Mouse (Mus musculus) yolk sac, embryonic 10.5 days (tissue): ENCODE measurements around the gene Ankle2.
A peak's percentile ranks its signal among the peaks of the same experiment; 100 is the strongest.

Experiments used
- DNase-seq: peaks from one replicate; pipeline ENCODE4 v3.0.0-alpha.2; 2017; ENCODE audit warnings: low spot score

Gene Ankle2

GRCm38 (mm10) chr5:110230780-110231461, at the start of gene Ankle2:
Ankle2 (plus strand) TSS chr5:110231004.
- peak; percentile 91 for DNase-seq

GRCm38 (mm10) chr5:110181716-110182115, 49.1 kb upstream of the Ankle2 start:
- no peak for DNase-seq

- no peak for DNase-seq
Measured at GRCm38 (mm10) chr5:110203164-110203895, 27.5 kb upstream of the Ankle2 start.

DNA sequence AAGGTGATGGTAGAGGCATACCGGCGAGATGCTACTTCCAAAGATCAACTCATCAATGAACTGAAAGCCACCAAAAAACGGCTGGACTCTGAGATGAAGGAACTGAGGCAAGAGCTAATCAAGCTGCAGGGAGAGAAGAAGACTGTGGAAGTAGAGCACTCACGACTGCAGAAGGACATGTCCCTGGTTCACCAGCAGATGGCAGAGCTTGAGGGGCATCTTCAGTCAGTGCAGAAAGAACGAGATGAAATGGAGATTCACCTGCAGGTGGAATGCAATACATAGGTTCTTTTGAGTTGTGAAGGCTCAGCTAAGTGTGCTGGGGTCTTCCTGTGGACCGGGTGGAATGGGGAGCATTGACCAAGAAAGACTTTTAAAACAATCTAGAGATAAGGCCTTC, 26.0 kb upstream of the Ankle2 start:
- DNase-seq, result no peak

DNA sequence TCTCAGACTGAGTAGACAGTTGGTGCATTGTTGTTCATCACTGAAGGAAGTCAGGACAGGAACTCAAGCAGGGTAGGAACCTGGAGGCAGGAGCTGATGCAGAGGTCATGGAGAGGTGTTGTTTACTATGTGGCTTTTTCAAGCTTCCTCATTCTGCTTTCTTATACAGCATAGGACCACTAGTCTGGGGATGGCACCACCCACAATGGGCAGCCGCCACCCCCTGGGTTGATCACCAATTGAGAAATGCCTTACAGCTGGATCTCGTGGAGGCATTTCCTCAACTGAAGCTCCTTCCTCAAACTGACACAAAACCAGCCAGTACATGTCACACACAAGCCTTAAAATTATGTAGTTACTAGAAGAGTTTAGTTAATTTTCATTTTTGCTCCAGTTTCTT, 19.5 kb upstream of the Ankle2 start:
- DNase-seq, result no peak

DNA sequence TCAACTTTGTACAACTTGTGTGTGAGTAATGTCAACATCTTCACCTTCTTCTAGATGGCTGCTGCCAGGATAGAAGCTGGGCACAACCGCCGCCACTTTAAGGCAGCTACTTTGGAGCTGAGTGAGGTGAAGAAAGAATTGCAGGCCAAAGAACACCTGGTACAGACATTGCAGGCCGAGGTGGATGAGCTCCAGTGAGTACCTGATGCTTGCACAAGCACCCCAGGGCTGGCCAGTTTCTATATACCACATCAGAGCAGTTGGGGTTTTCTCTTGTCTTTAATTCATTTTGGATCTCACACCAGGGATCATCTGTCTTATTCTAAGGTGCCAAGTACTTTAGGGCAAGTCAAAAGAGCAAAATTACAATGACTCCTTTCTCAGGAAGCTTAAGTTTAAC, 14.0 kb upstream of the Ankle2 start:
- no peak for DNase-seq

DNA sequence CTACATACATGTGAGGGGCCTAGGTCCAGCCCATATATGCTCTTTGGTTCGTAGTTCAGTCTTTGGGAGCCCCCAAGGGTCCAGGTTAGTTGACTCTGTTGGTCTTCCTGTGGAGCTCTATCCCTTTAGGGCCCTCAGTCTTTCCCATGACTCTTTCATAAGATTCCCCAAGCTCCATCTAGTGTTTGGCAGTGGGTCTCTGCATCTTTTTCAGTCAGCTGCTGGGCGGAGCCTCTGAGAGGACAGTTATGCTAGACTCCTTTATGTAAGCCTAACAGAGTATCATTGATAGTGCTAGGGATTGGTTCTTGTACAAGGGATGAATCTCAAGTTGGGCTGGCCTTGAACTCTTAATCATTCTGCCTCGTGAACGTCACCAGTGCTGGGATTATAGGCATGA, 10.5 kb upstream of the Ankle2 start:
- no peak for DNase-seq

- DNase-seq, result no peak
Measured at GRCm38 (mm10) chr5:110222757-110223156, 8.0 kb upstream of the Ankle2 start.

GRCm38 (mm10) chr5:110225056-110225455, 5.7 kb upstream of the Ankle2 start:
- DNase-seq, result no peak

DNA sequence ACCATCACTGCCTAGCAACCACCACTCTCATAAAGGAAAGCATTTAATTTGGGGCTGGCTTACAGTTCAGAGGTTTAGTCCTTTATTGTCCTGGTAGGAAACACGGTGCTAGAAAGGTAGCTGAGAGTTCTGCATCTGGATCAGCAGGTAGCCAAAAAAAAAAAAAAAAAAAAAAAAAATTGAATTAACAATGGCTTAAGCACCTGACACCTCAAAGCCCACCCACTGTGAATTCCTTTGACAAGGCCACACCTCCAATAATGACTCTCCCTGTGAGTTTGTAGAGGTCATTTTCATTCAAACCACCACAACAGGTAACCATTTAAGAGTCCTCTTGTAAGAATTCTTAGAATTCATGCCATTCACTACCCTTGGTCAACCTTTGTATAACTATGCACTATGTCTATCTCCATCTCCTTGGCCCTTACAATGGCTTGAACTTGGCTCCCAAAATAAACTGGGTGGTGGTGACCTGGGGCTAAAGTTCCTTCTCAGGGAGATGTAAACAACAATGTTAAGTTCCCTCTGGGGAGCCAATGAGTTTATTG, 3.4 kb upstream of the Ankle2 start:
- no peak for DNase-seq

DNA sequence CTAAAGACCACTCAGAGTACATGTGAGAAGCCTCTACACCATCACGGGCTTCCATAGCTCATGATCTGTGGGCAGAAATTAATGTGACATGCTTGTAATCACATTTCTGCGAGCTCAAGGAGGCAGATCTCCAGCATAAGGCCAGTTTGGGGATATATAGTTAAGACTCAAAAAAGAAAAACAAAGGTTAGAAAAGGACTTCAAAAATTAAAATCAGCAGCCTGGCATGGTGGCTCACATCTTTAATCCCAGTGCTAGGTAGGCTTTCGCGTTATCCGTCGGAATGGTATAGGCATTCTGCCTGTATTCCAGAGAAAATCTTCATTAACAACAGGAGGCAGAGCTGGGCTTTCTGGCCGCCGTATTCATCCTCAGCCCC, 414 bp upstream of the Ankle2 start:
- DNase-seq, result no peak

GRCm38 (mm10) chr5:110231638-110232037, 834 bp downstream of the Ankle2 start:
- no peak for DNase-seq

DNA sequence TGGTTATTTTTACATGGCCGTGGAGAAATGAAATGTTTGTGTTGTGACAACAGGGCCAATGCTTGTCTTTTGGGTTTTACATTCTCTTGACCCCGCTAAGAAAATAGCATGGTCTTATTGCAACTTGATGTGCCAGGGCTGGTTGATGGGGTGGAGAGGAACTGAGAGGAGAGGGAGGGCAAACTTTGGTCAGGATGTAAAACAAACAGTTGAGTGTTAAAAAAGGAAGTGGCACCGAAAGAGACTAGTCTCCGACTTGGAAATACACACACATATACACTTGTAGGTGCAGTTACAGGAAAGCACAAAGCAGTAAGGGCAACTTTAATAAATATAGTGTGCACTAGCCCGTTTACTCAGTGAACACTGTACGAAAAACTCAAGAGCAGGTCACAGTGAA, 1.5 kb downstream of the Ankle2 start:
- DNase-seq, result no peak

DNA sequence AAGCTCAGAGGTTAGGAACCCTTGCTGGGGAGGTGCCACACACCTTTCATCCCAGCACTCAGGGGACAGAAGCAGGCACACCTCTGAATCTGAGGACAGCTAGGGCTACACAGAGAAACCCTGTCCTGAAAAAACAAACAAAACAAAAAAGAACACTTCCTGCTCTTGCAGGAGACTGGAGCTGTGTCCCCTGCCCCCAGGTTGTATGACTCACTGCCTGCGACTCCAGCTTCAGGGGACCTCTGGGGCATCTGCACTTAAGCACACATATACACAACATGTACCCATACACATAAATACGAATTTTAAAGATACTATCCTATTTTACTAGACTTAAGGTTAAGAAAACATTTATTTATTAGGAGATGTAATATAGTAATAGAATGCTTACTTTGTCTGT, 13.3 kb downstream of the Ankle2 start:
- DNase-seq, result no peak

DNA sequence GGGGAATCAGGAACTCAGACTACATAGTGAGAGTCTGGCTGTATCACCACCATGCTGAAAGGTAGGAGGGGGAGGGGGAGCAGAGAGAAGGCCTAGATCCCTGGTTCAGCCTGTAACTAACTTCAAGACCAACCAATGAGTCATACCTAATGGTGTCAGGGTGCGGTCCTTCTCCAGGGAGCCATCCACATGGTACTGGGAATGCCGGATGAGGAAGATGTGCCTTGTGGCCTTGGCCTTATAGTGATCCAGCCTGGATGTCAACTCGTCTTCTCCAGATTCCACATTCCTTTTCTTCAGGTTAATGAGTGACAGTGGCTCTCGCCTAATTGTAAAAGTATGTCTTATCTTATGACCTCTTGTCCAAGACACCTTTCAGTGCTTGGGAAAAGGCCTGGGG, 36.1 kb downstream of the Ankle2 start:
- DNase-seq, result peak; percentile 60

DNA sequence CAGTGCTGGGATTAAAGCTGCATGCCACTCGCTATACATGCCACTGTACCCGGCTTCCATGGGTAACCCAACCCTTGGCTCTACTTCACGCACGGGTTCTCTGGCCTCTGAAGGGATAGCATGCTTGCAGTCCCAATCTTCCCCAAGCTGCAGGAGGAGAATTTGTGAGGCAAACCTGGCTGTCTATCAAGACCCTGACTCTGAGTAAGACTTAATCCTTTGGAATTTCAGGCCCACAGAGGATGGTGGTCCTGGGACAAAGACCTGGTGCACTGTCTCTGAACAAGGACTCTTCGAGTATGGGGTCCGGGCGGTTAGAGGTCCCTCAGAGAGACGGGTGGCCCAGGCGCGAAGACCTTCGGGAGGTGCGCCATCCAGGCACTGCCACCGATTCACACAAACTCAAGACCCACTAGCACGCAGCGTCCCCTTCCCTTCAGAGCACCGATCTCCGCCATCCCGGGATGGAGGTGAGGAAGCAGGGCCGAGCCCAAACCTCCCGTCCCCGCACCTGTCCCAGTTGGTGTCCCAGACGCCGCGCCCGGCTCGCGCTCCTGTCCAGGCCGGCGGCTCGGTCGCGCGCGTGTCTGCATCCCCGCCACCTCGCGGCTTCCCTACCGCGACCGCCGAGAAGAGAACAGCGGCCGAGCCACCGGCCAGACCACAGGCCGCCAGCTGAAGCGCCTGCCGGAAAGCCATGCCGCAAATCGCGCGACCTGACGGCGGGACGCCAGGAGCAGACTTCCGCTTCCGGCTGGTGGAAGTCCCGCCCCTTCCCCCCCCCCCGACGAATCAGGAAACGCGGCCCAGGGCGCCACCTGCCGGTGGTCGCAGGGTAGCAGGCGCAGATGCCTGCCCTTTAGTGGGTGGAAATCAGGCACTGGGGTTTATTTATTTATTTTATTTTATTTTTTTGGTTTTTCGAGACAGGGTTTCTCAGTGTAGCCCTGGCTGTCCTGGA, 38.6 kb downstream of the Ankle2 start, which contains the start of gene Pgam5:
Pgam5 (minus strand) TSS at position 773 of the 961 bp plus-strand sequence.
- peak; percentile 87 for DNase-seq

- no peak for DNase-seq
Measured at GRCm38 (mm10) chr5:110270242-110270641, 39.4 kb downstream of the Ankle2 start.

DNA sequence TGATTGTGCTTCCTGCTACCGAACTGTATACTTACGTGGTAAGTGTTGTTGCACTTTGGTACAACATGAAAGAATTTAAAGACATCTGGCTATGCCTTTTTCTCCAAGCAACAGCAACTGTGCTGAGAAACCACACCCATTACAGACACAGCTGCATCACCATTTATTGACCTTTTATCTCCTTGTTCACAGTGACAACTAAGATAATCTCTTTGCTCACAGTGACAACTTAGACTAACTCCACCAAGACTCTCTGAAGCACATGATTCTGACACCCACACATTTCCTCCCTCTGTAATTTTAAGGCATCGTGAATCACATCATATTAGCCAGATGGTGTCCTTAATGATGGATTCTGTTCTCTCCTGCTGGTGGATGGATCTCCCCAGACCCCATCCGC, 43.3 kb downstream of the Ankle2 start:
- no peak for DNase-seq

DNA sequence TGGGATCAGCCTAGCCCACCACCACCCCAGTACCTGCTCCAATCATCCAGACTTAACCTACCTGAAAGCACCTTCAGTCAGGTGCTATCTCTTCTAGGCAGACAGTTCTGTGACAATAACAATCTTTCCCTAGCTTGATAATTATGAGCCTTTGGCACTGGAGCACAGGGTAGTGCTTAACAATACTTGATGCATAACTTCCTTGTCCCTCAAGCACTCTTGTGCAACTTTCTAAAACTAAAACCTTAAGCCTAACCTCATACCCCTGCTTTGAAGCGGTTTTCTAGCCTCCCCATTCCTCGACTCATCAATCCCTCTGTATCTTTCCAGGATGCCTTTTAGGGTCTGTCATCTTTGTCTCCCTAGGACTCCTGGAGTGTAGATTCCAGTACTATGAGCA, 44.0 kb downstream of the Ankle2 start:
- DNase-seq, result no peak

DNA sequence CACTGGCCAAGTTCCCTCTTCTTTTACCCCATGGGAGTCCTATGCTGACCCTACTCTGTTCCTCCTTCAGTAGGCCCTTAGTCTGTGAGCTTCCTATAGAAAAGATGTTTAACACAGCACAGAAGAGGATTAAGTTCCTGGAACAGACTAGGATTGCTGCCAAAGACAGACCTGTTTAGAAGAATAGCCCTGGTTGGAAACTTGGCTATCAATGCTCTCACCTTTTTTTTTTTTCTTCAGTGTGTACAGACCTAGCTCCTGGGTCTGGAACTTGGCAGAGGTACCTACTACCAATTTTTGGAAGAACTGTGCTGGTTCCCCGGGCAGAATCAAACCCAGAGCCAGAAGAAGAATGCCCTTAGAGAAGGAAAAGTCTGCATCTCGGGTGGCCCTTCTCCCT, 45.6 kb downstream of the Ankle2 start:
- DNase-seq, result no peak

DNA sequence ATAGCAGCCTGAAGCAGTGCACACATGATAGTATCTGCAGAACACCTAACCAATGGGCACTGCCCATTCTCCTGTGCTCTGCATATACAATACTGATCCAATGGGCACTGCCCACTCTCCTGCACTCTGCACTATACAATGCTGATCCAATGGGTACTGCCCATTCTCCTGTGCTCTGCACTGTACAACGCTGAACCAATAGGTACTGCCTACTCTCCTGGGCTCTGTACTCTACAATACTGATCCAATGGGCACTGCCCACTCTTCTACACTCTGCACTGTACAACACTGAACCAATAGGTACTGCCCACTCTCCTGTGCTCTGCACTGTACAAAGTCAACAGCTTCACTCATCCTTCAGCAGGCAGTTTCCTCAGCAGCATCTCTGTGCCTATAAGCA, 46.1 kb downstream of the Ankle2 start:
- DNase-seq, result no peak

DNA sequence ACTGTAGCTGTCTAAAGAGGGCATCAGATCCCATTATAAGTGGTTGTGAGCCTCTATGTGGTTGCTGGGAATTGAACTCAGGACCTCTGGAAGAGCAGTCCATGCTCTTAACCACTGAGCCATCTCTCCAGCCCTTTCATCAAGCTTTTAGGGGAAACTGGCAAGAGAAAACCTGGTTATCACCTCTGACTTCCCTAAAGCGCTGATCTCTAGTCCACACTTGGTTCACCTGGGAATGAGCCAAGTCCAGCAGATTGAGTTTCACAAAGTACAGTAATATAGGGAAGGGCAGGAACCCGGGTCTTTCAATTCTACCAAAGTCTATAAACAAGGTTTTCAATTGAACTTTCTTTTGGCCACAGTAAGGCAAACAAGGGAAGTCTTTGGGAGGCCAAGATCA, 51.2 kb downstream of the Ankle2 start:
- DNase-seq, result no peak
